Mouse (Mus musculus) left cerebral cortex, adult 9 months (tissue): ENCODE measurements at regions not wholly inside any gene's neighbourhood (a gene's known extent, or its start where the extent isn't known, plus 50 kb on each side); places are given as distances from the start of the nearest gene placed in this dataset.

Source experiments
- DNase-seq, 2 experiments: peaks; one replicate each; pipeline ENCODE4 v3.0.0; 2022; ENCODE audit warnings: low spot score in 2 of 2

GRCm38 (mm10) chr2:78804931-78805330, 63.0 kb upstream of the Ube2e3 start:
- no peak for DNase-seq

DNA sequence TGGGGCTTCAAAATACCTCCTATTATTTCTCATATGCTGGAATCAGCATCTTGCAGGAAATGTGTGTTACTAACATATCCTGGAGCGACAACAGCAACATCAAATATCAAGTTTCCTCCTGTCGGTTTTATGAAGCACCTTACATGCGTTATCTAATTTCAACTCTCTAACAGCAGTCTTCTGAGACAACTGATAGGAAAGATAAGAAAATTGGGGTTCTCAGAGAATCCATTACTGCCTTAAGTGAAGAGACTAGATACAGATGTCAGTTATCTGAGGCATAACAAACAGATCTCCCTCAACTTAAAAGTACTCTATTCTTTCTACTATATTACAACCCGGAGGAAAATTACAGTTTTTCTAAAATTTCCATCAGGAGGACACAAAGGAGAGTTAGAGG, 64.4 kb upstream of the Ube2e3 start:
- no peak for DNase-seq

- DNase-seq = no peak
Measured at GRCm38 (mm10) chr2:78795446-78795845, 72.5 kb upstream of the Ube2e3 start.

- DNase-seq = no peak
Measured at GRCm38 (mm10) chr2:78794734-78795133, 73.2 kb upstream of the Ube2e3 start.

GRCm38 (mm10) chr2:78789124-78789523, 78.8 kb upstream of the Ube2e3 start:
- no peak for DNase-seq

GRCm38 (mm10) chr2:78788222-78788621, 79.7 kb upstream of the Ube2e3 start:
- no peak for DNase-seq

DNA sequence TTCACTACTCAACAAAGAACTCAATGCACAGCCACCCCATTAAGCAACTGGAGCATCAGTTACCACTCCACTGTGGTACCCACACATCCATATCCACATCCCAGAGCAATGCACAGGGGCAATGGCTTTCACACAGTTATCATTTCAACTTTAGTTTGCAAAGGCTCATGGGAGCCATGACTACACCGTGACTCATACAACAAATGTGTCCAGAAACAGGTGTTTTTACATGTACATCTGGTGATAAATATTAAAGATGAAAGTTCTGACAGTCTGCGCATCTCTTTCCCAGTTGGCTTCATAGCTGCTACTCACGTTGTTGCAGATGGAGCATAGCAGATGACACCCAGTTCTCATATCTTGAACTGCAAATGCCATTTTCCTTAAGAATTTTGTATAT, 88.0 kb upstream of the Ube2e3 start:
- DNase-seq = no peak

DNA sequence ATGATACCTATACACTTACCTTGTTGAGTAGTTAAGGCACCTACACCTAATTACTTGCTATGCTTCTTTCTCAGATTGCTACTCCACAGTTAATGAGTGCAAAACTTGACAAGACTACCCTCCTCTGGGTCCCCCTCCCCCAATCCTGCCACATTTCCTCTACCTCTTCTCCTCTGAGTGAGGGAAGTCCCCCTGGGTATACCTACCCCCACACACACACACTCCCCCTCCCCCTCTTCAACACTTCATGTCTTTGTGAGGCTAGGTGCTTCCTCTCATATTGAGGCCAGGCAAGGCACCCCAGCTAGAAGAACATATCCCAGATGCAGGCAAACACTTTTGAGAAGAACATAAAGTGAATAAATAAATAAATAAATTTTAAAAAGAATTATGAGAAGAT, 90.3 kb upstream of the Ube2e3 start:
- no peak for DNase-seq

DNA sequence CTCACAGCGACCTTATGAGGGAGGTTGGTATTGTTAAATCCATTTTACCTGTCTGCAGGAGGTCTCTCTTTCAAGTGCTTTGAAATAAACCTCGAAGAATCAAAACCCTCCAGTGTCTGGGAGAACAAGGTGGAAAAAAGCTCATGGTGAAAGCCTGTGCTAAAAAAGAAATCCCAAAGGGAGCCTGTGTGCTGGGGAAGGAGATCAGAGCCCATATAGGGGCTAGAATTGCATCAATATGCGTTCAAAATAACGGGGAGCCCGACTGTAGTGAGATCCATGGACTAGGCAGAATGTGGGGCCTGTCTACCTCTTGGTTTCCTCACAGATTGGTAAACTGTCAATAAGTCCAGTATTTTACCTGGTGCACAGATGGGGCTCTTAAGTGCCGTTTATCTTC, 113.6 kb upstream of the Ube2e3 start:
- DNase-seq = no peak

DNA sequence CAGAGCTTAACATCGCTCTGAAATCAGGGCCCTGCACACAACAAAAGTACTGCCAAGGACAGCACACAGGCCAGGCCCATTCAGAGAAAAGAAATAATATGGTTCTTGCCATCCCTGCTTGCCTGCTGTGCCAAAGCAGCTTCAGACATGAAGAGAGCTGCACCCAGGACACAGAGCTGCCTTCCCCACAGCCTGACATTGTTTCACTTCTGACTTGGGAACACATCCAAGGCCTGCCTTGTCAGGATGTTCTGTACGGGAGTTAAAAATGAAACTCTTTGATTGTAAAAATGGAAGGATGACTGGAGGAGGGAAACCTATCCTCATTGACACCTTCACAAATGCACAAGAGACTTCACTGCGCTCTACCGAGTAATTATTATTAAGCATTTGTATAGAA, 114.0 kb upstream of the Ube2e3 start:
- DNase-seq = peak in 1 of 2 experiments; percentile 3

DNA sequence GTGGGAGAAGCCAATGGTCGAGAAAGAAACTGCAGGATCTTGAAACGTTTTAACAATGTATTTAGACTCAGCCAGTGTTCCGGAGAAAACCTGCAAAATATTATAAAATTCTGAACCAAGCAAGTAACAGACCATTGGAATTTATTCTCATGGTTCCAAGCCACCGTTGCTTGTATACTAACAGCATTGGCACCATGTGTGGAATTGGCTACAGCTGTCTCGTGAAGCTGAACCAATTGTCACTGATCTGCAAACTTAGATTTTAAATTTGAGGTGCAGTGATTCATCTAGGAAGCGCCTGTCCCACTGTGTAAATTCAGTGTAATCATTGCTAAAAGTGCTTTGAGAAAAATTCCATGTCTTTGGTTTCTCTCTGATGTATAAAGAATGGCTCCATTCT, 137.8 kb upstream of the Ube2e3 start:
- DNase-seq = no peak

DNA sequence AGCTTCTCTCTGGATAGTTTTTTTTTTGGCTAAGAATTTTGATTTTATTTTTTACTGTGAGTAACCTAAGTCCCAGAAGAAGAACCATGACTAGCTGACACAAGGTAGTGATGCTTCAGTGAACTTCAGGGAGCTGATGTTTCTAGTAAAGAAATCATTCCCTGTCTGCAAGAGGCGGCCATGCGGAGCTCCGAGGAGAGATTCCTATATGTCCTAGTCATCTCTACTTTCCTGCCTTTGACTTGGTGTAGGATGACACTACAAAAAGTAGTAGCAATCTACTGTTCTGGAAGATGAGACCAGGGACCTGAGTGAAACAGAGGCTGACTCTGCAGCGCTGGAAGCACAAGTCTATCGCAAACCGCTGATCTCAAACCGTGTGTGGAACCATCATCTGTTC, 141.9 kb upstream of the Ube2e3 start:
- DNase-seq = no peak

DNA sequence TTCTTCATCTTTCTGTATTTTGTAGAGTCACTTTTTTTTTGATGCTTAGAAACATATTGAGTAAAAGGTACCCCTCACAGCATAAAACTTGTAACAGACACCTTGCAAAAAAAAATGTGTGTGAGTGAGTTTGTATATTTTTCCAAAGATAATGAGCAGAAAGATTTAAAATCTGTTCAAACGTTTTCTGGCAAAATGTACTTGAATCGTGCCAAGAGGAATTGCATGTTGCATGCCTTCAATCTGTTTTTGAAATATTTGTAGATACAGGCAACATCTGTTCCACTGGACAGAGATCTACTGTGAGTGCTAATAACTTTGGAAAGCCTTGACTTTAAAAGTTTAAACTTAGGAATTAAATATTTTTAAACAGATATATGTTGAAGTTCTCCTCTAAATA, 143.5 kb upstream of the Ube2e3 start:
- no peak for DNase-seq

DNA sequence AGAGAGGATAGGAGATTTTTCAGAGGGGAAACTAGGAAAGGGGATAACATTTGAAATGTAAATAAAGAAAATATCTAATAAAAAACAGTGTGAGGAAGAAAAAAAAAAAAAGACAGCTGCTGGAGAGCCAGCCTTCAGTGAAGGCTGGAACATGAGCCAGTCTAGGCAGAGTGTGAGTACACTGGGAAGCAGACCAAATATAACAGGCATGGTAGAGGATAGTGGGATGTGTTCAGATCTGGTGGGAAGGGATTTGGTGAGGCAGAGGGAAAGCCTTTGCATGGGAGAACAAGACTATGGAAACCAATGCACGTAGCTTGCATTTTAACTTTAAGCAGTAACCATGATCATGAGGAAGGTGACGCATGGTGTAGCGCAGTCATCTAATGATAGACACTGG, 144.5 kb upstream of the Ube2e3 start:
- peak; percentile 8 to 26 for DNase-seq

DNA sequence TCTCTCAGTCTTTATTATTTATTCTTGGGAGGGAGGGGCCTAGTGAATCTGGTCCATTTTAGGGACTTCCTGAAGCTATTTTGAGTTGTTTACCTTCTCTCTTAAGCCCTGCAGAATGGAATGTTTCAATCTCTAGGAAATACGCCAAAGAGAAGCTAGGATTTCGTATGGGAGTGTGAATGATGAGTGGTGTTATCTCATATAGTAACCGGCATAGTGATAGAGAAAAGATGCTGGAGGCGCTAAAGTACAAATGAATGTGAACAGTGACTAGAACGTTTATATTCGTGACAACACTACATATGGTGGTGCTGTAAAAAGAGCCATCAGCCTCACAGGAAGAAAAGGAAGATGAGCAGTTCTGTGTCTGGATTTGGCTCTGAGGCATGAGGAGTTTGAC, 145.2 kb upstream of the Ube2e3 start:
- peak; percentile 5 to 13 for DNase-seq

GRCm38 (mm10) chr2:78718550-78718949, 149.4 kb upstream of the Ube2e3 start:
- no peak for DNase-seq

DNA sequence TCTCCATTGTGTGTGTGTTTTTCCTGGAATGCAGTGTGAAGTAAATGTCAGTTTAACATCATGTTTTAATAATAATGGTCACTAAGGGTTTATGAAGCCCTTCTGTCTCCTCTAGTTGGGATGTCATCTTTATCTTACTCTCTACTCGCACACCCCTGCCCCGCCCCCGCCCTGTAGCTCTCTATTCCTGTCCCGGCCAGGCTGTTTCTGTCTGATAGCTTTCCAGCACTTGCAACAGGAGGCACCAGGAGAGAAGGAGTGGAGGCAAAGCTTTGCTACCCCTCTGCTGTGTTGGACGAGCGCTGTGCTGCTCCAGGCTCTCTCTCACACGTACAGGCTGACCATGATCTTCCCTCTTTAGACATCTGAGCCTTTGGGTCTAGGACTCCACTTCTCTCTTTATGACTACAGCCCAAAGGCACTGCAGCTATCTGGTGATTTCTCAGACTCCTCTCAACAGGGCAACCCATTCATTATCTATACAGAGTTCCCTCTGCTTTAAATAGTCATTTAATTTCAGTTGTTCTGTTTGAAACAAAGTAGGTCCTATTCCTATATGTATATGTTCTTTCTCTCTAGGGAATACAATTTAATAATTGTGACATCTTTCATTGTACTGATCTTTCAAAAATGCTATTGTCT, 151.6 kb upstream of the Ube2e3 start:
- DNase-seq = no peak

GRCm38 (mm10) chr2:78694851-78695250, 173.1 kb upstream of the Ube2e3 start:
- no peak for DNase-seq

- peak in 1 of 2 experiments; percentile 33 for DNase-seq
Measured at GRCm38 (mm10) chr2:78656668-78657067, 211.3 kb upstream of the Ube2e3 start.

- peak; percentile 3 to 59 for DNase-seq
Measured at GRCm38 (mm10) chr2:78655156-78655855, 212.6 kb upstream of the Ube2e3 start.

DNA sequence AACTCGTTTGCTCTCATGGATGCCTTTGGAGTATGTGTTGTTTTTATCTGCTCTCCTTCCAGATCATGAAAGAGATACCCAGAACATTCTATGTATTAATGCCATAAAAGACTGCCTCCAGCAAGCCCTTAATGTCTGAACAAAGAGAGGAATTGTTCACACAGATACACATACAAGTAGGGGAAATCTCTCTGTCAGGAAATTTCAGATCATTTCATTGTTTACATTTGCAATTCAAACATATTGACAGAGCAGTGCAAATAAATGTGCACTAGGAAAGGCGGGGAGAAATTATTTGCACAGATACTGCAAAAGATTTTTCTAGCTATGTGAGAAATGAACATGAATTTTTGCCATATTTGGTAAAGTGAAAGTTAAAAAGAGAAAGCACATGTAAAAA, 216.4 kb upstream of the Ube2e3 start:
- DNase-seq = no peak

- no peak for DNase-seq
Measured at GRCm38 (mm10) chr2:78640361-78640760, 227.6 kb upstream of the Ube2e3 start.

- peak in 1 of 2 experiments; percentile 9 for DNase-seq
Measured at GRCm38 (mm10) chr2:78625264-78625663, 242.7 kb upstream of the Ube2e3 start.

- peak in 1 of 2 experiments; percentile 35 for DNase-seq
Measured at GRCm38 (mm10) chr2:78606388-78606787, 261.5 kb upstream of the Ube2e3 start.
